Mouse (Mus musculus): Measurements from ENCODE around the gene Pdpk1. TPM values are rescaled to one million over a fixed set of nuclear protein-coding genes. Genes with fewer than 3 reads are reported as not detected.
"Not testable (repeated sequence)": the region's sequence is repeated elsewhere in the genome, so short reads cannot be mapped to it uniquely, and the experiment has no call there.

Pdpk1 gene
- polyA plus RNA-seq, 1 experiment = 40.4 TPM

- peak; percentile 96 to 99 for DNase-seq (ENCODE audit: extremely low spot score in 1 of 2, low spot score in 1 of 2)
These were observed 12.6 kb upstream of the Pdpk1 start, which contains the start of gene Amdhd2 for GRCm38 (mm10) chr17:24163176-24163962. TSS of gene Amdhd2 (minus strand) at chr17:24163766.

DNA sequence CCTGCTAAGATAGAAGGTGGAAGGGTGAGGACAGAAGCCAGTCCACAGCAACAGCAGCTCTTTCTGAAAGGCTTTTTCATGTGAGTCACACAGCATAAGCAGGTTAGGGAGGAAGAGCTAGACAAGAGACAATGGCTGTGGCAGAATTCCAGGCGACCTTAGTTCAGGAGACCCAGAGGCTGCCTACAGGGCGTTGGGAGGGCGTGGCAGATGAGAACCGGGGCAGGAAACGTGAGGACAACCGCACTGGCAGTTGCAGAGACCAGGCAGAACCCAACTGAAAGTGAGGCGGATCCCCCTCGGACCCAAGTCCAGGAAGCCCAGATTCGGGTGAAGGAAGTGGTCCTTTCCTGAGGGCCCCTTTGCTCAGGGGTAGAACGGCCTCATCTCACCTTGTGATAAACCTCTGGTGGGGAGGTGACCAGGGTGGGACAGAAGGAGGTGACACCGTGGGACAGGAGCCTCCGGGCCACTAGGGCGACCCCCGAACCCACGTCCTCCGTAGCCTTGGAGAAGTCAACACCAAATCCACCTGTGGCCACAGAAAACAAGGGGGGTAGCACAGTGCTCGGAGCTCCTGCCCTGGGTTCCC lies 12.0 kb upstream of the Pdpk1 start:
- peak in 1 of 2 experiments; percentile 17 for DNase-seq (ENCODE audit: extremely low spot score in 1 of 2, low spot score in 1 of 2)

DNA sequence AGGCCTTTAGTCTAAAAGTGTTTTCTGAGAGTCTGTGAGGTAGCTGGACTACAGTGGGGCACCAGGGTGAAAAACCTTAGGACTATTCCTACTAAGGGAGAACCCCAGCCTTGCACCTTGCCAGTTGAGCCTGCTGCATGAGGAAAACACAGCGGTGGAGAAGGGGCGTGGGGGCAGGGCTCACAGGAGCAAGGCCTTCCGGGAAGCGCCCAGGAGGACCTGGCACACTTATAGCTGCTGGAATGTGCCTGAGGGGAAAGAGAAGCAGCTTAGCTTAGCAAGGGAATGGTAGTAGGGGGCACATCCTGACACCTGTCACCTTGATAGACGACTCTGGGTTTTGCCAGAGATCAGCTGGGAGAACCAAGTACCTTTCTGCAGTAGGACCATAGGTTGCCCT lies 10.7 kb upstream of the Pdpk1 start:
- no peak for DNase-seq (ENCODE audit: extremely low spot score in 1 of 2, low spot score in 1 of 2)

- DNase-seq (ENCODE audit: extremely low spot score in 1 of 2, low spot score in 1 of 2) = no peak
These were observed 6.8 kb upstream of the Pdpk1 start for GRCm38 (mm10) chr17:24157526-24157925.

DNA sequence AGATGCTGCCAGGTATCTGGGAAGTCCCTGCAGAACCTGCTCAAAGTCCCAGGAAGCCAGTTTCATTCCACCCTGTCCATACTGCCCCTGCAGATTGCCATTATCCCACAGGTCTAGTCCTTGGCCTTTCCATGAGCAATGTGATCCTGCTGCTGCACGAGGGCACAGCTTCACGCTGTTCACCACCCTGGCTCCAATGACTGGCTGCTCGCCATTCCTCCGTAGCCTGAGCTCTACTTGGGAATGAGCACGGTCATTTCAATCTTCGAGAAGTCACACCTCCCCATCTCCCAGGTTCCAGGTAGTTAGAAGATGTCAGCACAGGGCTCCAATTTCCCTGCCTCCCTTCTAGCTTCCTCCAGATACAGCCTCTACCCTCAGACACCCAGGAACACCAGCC lies 6.4 kb upstream of the Pdpk1 start:
- DNase-seq (ENCODE audit: extremely low spot score in 1 of 2, low spot score in 1 of 2) = no peak

GRCm38 (mm10) chr17:24156394-24156793 lies 5.7 kb upstream of the Pdpk1 start:
- no peak for DNase-seq (ENCODE audit: extremely low spot score in 1 of 2, low spot score in 1 of 2)

DNA sequence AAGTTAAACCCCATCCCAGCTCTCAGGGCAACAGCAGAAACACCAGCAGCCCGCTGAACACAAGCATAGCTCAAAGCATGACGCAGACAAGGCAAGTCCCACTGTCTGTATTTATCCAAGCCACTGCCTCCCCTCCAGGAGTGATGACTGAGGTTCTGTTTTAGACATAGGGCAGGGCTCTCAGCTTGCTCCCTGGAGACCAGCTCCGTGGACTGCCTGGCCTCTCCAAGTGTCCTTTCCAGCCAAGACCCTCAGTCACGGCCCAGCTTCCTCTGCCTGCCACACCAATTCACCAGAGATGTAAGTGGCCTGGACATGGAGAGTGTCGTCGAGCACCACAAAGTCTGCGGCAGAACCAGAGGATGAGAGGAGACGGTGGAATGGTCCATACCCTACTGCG lies 5.0 kb upstream of the Pdpk1 start:
- DNase-seq (ENCODE audit: extremely low spot score in 1 of 2, low spot score in 1 of 2) = no peak

GRCm38 (mm10) chr17:24154463-24154862 lies 3.7 kb upstream of the Pdpk1 start:
- no peak for DNase-seq (ENCODE audit: extremely low spot score in 1 of 2, low spot score in 1 of 2)

DNA sequence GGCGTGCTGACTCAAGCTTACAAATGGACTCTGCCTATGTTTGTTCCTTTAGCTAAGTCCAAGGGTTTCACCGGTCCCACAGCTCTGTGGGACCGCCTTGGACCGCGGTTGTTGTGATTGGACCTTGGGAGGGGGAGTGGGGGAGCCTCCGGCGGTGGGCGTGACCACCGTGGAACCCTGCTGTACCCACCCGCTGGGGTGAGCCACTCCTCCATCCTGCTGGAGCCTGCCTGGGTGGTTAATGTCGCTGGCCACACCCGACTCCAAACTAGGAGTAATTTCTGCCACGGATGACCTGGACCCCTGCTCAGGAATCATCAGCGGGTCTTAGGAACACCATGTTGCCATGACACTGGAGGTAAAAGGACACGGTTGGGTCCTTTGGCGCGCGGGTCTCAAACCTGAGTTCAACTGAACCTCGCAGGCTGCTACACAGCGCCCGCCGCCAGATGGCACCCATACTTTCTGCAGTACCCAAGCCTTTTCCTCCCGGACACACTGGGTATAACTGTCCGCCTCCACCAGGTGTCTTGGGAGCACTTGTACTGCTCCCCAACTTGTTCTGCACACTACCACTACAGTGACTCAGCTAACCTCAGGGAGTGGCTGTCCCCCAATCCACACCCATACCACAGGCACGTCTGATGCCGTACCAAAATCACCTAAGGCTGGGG lies 1.3 kb upstream of the Pdpk1 start:
- peak in 1 of 2 experiments; percentile 85 for DNase-seq (ENCODE audit: extremely low spot score in 1 of 2, low spot score in 1 of 2)

DNA sequence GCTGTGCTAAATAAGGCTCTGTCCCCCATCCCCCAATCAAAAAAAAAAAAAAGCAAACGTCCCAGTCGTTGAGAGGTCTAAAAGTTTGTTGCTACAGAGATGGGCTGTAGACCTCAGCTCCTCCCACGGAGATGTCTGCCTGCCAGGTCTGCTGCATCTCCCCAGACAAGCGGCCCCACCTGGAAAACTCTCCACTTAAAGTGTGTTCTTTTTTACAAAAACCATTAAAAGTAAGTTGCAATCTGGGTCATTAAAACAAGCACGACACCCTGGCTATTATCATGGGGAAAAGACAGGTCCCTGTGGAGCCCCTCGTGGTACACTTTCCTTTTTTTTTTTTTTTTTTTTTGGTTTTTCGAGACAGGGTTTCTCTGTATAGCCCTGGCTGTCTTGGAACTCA lies 658 bp upstream of the Pdpk1 start:
- DNase-seq (ENCODE audit: extremely low spot score in 1 of 2, low spot score in 1 of 2) = no peak

GRCm38 (mm10) chr17:24149421-24149820 lies 1.3 kb downstream of the Pdpk1 start:
- DNase-seq (ENCODE audit: extremely low spot score in 1 of 2, low spot score in 1 of 2) = no peak

GRCm38 (mm10) chr17:24142897-24143296 lies 7.8 kb downstream of the Pdpk1 start:
- no peak for DNase-seq (ENCODE audit: extremely low spot score in 1 of 2, low spot score in 1 of 2)

DNA sequence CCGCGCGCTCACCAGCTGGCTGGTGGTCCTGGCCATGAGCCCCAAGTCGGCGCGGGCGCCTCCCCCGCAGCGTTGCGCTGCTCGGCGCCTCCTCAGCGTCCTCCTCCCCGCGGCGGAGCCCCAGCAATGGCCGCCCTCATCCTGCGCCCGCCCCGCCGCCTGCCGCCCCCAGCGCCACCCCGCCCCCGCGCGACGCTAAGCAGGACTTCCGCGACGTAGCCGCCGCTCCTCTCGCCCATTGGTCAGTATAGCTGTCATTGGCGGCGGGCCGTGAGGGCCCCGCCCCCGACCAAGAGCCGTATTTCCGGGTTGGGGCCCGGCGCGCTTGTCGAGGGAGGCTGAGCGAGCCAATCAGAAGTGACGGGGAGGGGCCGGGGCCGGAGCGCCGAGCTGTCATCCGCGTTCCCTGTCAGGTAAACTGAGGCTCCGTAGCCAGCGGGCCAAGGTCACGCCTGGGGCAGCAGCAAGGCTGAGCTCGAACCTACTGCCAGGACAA lies 9.3 kb downstream of the Pdpk1 start:
- DNase-seq (ENCODE audit: extremely low spot score in 1 of 2, low spot score in 1 of 2) = peak; percentile 93 to 97

- peak in 1 of 2 experiments; percentile 15 for DNase-seq (ENCODE audit: extremely low spot score in 1 of 2, low spot score in 1 of 2)
These were observed 9.8 kb downstream of the Pdpk1 start for GRCm38 (mm10) chr17:24140845-24141424.

DNA sequence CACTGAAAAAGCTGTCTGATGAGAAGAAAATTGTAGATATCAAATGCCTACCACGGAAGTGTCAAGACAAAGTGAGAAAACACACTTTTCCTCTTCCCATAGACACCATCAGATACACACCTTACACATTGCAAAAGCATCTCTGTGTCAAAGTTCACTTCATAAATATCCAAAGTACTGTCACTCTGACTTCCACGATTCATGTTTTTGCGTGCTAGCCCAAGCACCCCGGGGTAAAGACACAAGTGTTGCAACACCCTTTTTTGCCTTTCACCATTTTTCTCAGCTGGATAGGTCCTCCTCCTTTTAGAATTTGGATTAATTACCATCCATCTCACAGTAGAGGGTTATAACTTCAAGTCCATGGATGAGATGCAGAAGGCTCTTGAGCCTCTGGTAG lies 10.8 kb downstream of the Pdpk1 start:
- DNase-seq (ENCODE audit: extremely low spot score in 1 of 2, low spot score in 1 of 2) = no peak

GRCm38 (mm10) chr17:24139256-24139655 lies 11.5 kb downstream of the Pdpk1 start:
- DNase-seq (ENCODE audit: extremely low spot score in 1 of 2, low spot score in 1 of 2) = no peak

- DNase-seq (ENCODE audit: extremely low spot score in 1 of 2, low spot score in 1 of 2) = no peak
These were observed 13.4 kb downstream of the Pdpk1 start for GRCm38 (mm10) chr17:24137226-24137880.

- no peak for DNase-seq (ENCODE audit: extremely low spot score in 1 of 2, low spot score in 1 of 2)
These were observed 16.7 kb downstream of the Pdpk1 start for GRCm38 (mm10) chr17:24134062-24134461.

GRCm38 (mm10) chr17:24132919-24133318 lies 17.8 kb downstream of the Pdpk1 start:
- DNase-seq (ENCODE audit: extremely low spot score in 1 of 2, low spot score in 1 of 2) = not testable (repeated sequence)

DNA sequence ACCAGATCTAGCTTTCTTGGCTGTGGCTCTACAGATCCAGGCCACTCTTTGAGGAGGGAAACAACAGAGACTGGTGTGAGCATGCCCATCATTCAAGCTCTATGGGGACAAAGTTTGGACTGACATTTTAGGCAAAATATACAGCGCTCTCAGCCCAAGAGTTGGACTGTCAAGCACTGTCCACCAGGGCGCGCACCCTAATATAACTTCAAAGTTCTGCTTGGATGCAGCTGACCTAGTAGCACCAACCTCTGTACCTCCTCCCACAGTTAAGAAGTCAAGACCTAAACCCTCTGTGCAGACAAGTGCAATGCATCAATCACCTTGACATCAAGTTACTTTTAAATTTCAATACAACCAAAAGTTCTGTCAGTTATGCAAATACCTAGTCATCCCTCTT lies 19.2 kb downstream of the Pdpk1 start:
- DNase-seq (ENCODE audit: extremely low spot score in 1 of 2, low spot score in 1 of 2) = no peak

GRCm38 (mm10) chr17:24129246-24129645 lies 21.5 kb downstream of the Pdpk1 start:
- DNase-seq (ENCODE audit: extremely low spot score in 1 of 2, low spot score in 1 of 2) = not testable (repeated sequence)

Measured in frontal cortex, adult 2 months (tissue).